13 mouse cellular contexts compared by ENCODE assay signal in genomic region chr19:46481352-46481751, GRCm38 (mm10). TPM values are rescaled to one million over a fixed set of nuclear protein-coding genes. Genes with fewer than 3 reads are reported as not detected.
DNase-seq lines count a peak whose midpoint lies in the region; ATAC-seq lines count a peak whose summit lies in the region.
"Had no signal": no experiment of that assay in that cellular context is flagged by ENCODE, and none has a peak within 500 bp of the region (broad histone marks: within the 10 kb centered on the region; RNA-seq: fewer than 3 reads in every experiment).

No protein-coding gene starts in this region.

- H3K27ac ChIP-seq in kidney, embryonic 16.5 days (ENCODE audit: low read length) = peak overlapping the region; percentile 91
- H3K27ac ChIP-seq in embryonic facial prominence, embryonic 13.5 days = peak overlapping the region; percentile 82
- H3K27ac ChIP-seq in hindbrain, embryonic 11.5 days (ENCODE audit: low read depth, low read length) = peak overlapping the region; percentile 58; the same call in 1 of the 2 replicates
- peak overlapping the region; percentile 47 for H3K27ac ChIP-seq in midbrain, embryonic 16.5 days (ENCODE audit: low read length)

- H3K4me2 ChIP-seq in kidney, embryonic 16.5 days (replicated peaks; ENCODE audit: low read depth, low read length) = no peak overlapping the region
- H3K4me2 ChIP-seq in embryonic facial prominence, embryonic 13.5 days = no peak overlapping the region
- no peak overlapping the region for H3K4me2 ChIP-seq in hindbrain, embryonic 11.5 days (replicated peaks; ENCODE audit: low read depth, low read length)
- H3K4me2 ChIP-seq in midbrain, embryonic 16.5 days (ENCODE audit: low read length) = no peak overlapping the region
- H3K4me2 ChIP-seq: forebrain, embryonic 12.5 days had no signal

- H3K4me1 ChIP-seq in kidney, embryonic 16.5 days (ENCODE audit: insufficient read depth, low read length) = peaks cover 79% of the 10 kb centered on the region
- peaks cover 86% of the 10 kb centered on the region for H3K4me1 ChIP-seq in embryonic facial prominence, embryonic 13.5 days
- H3K4me1 ChIP-seq in hindbrain, embryonic 11.5 days (replicated peaks; ENCODE audit: control insufficient read depth, insufficient read depth, low read length) = peaks cover 4% of the 10 kb centered on the region; the same call in 1 of the 2 replicates
- H3K4me1 ChIP-seq in midbrain, embryonic 16.5 days (ENCODE audit: control insufficient read depth, insufficient read depth, low read length) = peaks cover 20% of the 10 kb centered on the region

- DNase-seq in kidney, postnatal 4 days = no peak
- DNase-seq in hindbrain, embryonic 11.5 days (ENCODE audit: low spot score) = no peak
- no peak for DNase-seq in urinary bladder, postnatal 25 days (ENCODE audit: low spot score)
- no peak for DNase-seq in natural killer cell, adult 2 months (ENCODE audit: low spot score in 2 of 2)
- DNase-seq: adrenal gland, postnatal 10 days; gastrocnemius, postnatal 10 days; layer of hippocampus, postnatal 36 days; liver; right cerebral cortex, postnatal 25 days had no signal

- H3K36me3 ChIP-seq in kidney, embryonic 16.5 days (ENCODE audit: insufficient read depth, low read length) = peaks cover 20% of the 10 kb centered on the region
- peaks cover 69% of the 10 kb centered on the region for H3K36me3 ChIP-seq in embryonic facial prominence, embryonic 13.5 days
- 0 out of 2 replicates have a peak, but pooled peaks cover 2% of the 10 kb centered on the region for H3K36me3 ChIP-seq in hindbrain, embryonic 11.5 days (ENCODE audit: control insufficient read depth, insufficient read depth, low read length)
- no peaks in the 10 kb centered on the region for H3K36me3 ChIP-seq in midbrain, embryonic 16.5 days (ENCODE audit: control insufficient read depth, insufficient read depth, low read length)

- ATAC-seq in kidney, embryonic 16.5 days (ENCODE audit: low FRiP score, low TSS enrichment) = no peak
- no peak for ATAC-seq in embryonic facial prominence, embryonic 13.5 days (ENCODE audit: insufficient number of reproducible peaks, insufficient read depth, low FRiP score, low TSS enrichment, low read depth)
- no peak for ATAC-seq in hindbrain, embryonic 11.5 days (ENCODE audit: low FRiP score)
- no peak for ATAC-seq in midbrain, embryonic 16.5 days

- H3K27me3 ChIP-seq in kidney, embryonic 16.5 days (ENCODE audit: insufficient read depth, low read length) = no peaks in the 10 kb centered on the region
- H3K27me3 ChIP-seq in embryonic facial prominence, embryonic 13.5 days = no peaks in the 10 kb centered on the region
- H3K27me3 ChIP-seq in hindbrain, embryonic 11.5 days (ENCODE audit: control insufficient read depth, insufficient read depth, low read length) = no peaks in the 10 kb centered on the region
- H3K27me3 ChIP-seq in midbrain, embryonic 16.5 days (ENCODE audit: control insufficient read depth, insufficient read depth, low read depth, low read length) = no peaks in the 10 kb centered on the region
- H3K27me3 ChIP-seq: forebrain, embryonic 12.5 days had no signal

- peak overlapping the region; percentile 22 for H3K9ac ChIP-seq in kidney, embryonic 16.5 days (replicated peaks; ENCODE audit: low read length)
- no peak overlapping the region for H3K9ac ChIP-seq in embryonic facial prominence, embryonic 13.5 days
- H3K9ac ChIP-seq in hindbrain, embryonic 11.5 days (ENCODE audit: low read depth, low read length) = no peak overlapping the region; the same call in 1 of the 2 replicates
- H3K9ac ChIP-seq in midbrain, embryonic 16.5 days (ENCODE audit: low read depth, low read length) = no peak overlapping the region
- H3K9ac ChIP-seq: forebrain, embryonic 12.5 days had no signal

- WGBS in kidney, embryonic 16.5 days = 36% methylated on average over 3 of the region's 3 CpGs
- WGBS in embryonic facial prominence, embryonic 13.5 days = 20% methylated on average over 3 of the region's 3 CpGs
- WGBS in hindbrain, embryonic 11.5 days = 41% methylated on average over 3 of the region's 3 CpGs
- whole genome bisulfite sequencing in midbrain, embryonic 16.5 days = 5% methylated on average over 3 of the region's 3 CpGs

- no peaks in the 10 kb centered on the region for H3K9me3 ChIP-seq in kidney, embryonic 16.5 days (ENCODE audit: low read length)
- H3K9me3 ChIP-seq in embryonic facial prominence, embryonic 13.5 days = no peaks in the 10 kb centered on the region
- no peaks in the 10 kb centered on the region for H3K9me3 ChIP-seq in hindbrain, embryonic 11.5 days (ENCODE audit: control insufficient read depth, low read length)
- no peaks in the 10 kb centered on the region for H3K9me3 ChIP-seq in midbrain, embryonic 16.5 days (replicated peaks; ENCODE audit: control insufficient read depth, low read length, poor library complexity, severe bottlenecking)
- H3K9me3 ChIP-seq: forebrain, embryonic 12.5 days had no signal

- H3K4me3 ChIP-seq in kidney, embryonic 16.5 days (ENCODE audit: low read length) = no peak overlapping the region
- H3K4me3 ChIP-seq in embryonic facial prominence, embryonic 13.5 days = no peak overlapping the region
- no peak overlapping the region for H3K4me3 ChIP-seq in hindbrain, embryonic 11.5 days (ENCODE audit: low read depth, low read length)
- H3K4me3 ChIP-seq in midbrain, embryonic 16.5 days (ENCODE audit: low read depth, low read length) = no peak overlapping the region
- H3K4me3 ChIP-seq: forebrain, embryonic 12.5 days had no signal

RNA-seq across cellular contexts. Expression of gene Trim8, which starts 20.1 kb away (rescaled TPM):
- 22.2 and 26.0 TPM in 2 replicates for polyA plus RNA-seq in kidney, embryonic 16.5 days (2015; fragmentation: Nextera tagmentation; extraction: Ambion mirVana)
- 16.7 and 17.6 TPM in 2 replicates for polyA plus RNA-seq in embryonic facial prominence, embryonic 13.5 days (2015; fragmentation: Nextera tagmentation; extraction: Ambion mirVana)
- 28.4 and 30.6 TPM in 2 replicates for polyA plus RNA-seq in hindbrain, embryonic 11.5 days (2014; fragmentation: Nextera tagmentation; extraction: Ambion mirVana)
- polyA plus RNA-seq in midbrain, embryonic 16.5 days (2015; fragmentation: Nextera tagmentation; extraction: Ambion mirVana) = 25.9 and 26.8 TPM in 2 replicates
